Mouse (Mus musculus): ENCODE measurements at regions not wholly inside any gene's neighbourhood (a gene's known extent, or its start where the extent isn't known, plus 50 kb on each side); places are given as distances from the start of the nearest gene placed in this dataset.

DNA sequence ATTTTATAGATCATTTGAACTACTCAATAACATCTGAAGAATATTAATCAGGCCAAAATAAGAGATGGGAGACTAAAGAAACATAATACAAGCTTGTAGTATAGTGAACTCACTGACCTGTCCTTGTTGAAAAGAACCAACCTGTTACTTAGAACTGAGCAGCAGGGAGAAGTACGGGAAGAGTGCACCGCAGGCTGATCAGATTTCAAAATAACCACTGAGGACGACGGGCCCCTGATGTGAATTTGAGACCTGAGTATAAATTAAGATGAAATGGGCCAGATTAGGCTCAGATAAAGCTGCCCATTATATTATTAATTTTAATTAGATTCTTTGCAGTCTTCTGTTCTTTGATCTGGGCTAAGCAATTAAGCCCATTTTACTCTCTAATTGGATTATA, 391.2 kb upstream of the Tyrp1 start:
- DNase-seq: no peak

DNA sequence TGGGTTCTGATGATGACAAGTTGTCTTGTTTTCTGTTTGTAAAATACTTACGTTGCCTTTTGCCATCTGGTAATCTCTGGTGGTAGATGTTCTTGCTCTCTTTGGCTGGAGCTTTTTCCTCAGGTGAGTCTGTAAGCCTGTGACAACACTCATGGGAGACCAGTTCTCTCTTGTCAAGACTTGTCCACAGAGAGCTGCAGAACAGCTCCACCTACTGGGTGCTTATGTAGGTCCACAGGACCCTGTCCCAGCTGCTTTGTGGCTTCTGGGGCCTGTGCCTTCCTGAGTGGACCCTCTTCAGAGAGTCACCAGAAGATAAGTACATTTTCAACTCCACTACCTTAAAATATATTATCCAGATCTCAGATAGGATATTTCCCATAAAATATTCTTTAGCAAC, 370.3 kb upstream of the Tyrp1 start:
- DNase-seq: no peak

DNA sequence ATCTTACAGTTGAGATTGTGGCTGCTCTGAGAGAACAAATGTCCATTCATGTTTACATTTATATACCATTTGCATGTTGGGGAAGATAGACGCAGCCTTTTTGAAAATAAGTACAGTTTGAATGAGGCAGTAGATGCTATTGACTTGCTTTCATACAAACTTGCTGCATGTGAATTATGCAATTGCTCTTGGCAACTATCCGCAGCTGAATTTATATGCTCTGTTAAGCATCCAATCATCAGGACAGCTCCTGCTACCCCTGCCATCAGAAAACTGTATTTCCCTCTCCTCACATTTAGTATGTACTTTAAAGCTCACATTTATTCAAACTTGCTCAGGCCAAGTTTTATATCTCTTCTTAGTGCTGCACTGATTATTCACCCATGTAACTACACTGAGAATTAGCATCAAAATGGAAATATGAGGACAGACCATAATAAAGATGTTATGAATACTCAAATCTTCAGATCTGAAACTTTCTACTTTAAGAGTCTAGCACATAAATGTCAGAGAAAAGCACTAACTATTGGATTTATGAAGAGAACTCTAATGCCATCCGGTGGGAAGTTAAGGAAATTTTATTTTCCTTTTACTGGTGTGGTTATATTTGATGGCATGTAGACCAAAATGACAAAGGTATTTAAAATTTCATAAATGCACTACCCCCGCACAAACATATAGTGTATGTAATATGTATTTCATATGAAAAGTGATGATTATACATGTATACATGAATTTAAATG, 358.0 kb upstream of the Tyrp1 start:
- no peak for DNase-seq

DNA sequence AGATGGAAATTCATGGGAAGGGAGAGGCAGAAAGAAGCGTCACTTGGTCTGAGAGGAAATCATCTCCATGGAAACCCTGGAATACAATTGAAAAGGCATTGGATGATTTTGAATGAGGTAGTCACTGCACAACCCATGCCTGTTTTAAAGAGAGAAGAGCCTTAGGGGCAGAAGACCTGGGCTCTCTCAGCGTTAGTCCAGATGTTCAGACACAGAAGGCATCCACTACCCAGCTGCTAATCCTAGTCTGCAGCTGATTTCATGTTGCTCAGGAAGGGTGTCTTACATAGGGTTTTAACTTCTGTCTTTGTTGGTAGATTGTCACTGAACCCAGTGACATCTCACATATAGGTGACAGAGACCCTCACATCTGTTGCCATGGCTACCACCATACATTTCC, 318.8 kb upstream of the Tyrp1 start:
- DNase-seq: no peak

DNA sequence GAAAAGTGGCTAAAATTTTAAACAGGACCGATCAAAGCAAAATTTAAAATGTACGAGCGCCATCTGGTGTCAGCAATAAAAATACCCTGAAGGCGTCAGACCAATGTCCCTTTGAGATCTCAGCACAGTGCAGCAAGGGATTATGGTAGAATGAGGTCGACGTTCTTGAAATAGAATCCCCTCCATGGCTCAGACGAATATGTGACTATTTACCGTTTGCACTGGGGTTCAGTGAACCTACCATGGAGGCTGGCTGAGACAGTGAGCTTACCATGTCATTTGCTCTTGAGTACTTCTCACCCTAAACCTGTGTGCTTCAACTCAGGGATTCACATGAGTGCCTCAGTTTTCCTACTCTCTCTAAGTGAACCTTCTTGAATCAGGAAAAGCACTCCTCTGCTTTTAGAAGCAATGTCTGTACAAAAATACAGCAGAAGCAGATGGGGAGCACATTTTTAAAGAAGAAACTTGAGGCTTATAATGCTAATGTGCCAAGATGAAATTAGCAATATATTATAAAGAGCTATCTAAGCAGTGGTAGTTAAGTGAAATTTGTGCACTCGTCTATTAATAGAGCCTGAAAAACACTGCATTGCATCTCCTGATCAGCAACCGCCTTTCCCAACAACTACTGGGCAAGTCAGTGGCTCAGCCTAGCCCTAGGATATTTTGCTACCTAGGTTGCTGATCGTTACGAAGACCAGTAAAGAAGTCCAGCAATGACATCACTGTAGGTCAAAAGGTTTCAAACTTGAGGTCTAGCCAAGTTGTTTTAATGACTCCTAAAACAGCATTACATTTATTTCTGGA, 316.2 kb upstream of the Tyrp1 start:
- DNase-seq: peak; percentile 2

DNA sequence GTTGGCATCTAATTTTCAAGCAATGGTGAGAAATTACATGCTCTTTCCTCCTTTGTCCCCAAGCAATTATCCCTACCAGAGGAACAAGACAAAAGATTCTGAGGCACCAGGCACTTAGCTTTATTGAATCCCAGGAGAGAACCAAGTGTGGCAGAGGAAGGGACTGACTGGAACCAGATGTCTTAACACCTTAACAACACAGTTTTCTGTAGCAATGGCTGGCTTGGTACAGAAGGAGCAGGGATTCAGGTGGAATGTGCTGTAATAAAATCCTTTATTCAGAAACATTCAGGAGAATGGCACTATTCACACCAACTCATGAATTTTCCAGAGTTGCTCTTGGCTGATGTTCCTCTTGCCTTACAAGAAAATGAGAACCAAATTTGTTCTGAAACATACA, 315.3 kb upstream of the Tyrp1 start:
- no peak for DNase-seq

DNA sequence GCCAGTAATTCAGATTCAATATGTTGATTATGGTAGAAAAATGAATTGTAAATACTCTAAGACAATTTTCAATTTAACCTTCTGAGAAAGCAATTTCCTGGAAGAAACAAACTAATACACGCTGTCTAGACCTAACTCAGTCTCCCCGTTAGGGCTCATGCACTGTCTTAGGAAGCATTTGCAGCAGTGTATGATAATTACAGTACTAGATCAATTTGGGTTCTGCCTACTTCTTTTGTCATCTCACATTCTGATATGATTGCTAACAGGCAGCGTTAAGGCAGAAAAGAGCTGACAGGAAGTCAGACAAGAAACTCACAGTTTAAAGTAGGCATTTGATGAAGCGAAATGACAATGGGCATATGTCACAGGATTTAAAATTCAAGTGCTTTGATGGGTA, 294.1 kb upstream of the Tyrp1 start:
- no peak for DNase-seq

DNA sequence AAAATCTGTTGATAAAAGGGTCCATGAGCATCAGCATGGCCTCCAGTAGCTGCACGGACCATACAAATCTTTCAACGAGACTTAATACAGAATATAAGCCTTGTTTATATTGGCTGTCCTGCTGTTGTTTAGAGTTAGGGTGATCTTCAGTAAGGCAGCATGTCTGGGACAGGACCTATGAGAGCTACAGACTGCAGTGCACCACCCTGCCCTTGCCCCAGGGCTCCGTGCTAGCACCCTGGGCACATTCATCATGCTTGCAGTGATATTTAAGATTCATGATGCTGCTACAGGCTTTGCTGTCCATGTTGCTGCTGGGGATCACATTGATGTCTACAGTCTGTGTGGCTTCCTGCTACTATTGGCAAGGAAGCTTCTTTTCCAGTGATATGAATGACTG, 288.8 kb upstream of the Tyrp1 start:
- no peak for DNase-seq

DNA sequence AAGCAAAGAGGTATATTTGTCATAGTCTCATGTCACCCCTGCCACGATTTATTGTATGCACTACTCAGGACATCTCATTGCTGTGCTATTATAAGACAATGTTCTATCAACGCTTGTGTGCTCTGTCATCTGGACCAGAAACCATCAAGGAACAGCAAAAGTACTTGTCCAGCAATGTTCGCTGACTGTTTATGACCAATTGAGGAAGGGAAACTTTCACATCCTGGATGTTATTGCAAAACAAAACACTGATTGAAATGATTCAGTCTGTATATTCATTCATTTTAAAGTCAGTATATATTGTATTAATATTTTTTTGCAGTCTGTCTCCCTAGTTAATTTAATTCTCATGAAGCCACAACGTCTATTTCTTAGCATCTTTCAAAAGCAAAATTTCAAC, 244.5 kb upstream of the Tyrp1 start:
- DNase-seq: no peak

DNA sequence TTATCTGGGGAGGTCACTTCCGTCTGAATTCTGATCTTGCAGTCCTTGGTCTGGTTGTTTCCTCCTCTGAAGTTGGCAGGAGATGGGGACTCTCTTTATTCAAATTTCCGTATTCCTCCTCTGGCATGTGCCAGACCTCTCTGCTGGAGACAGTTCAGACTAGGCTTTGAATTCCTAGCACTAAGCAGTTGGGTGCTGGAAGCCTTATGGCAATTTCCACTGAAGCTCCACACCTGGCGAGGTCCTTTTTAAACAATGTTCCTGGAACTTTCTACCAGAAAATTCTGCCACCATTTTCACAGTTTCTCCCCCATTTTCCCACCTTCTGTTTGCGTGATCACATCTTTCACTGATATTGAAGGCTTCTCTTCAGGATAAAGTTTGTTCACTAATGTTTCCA, 205.7 kb upstream of the Tyrp1 start:
- no peak for DNase-seq

DNA sequence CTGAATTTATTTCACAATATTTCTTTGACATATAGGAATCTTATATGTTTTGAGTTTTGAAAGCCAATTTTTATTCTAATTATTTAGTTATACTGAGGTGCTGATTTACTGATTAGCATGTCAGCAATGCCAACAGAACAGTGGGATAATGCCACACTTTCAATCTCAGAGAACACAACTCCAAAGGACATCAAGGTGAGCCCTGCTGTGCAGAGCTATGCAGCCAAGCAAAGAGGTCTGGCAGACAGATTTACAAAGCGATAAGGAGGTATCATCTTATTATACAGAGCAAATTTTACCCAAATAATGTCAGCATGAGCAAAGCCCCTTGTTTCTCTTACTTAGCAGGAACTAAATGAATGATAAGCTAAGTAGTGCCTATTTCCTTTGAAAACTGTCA, 204.7 kb upstream of the Tyrp1 start:
- DNase-seq: no peak

DNA sequence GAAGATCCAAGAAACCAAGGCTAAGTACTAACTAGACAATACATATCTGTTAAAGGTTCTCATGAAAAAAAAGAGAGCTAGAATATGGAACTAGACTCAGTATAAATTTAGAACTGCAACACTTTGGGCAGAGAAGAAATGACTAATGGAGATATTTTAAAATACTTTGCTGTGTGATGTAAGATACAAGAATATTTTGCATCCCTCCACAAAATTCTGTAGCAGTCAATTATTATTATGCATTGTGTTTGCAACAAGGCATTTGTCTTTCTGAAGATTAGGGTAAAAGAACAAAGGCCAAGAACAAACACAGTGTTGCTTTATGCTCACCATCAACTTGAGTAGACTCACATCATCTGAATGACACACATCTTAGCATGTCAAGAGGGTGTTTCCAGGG, 203.7 kb upstream of the Tyrp1 start:
- no peak for DNase-seq

DNA sequence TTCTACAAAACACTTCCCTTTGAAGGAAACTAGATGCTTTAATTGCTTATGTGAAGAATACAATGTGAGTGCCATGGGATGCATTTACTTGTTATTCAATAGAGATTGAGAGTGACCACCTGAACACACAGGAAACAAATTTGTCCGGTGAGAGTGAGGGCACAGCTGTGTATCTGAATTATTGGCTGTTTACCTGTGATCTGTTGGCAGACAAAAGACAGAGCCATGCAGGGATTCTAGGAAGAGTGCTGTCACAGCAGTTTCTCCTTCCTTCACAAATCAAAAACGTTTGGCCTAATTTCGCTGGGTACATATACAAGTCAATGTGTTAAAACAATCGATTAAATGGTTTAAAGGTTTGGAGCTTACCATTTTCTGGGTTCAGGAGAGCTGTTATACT, 202.9 kb upstream of the Tyrp1 start:
- no peak for DNase-seq

DNA sequence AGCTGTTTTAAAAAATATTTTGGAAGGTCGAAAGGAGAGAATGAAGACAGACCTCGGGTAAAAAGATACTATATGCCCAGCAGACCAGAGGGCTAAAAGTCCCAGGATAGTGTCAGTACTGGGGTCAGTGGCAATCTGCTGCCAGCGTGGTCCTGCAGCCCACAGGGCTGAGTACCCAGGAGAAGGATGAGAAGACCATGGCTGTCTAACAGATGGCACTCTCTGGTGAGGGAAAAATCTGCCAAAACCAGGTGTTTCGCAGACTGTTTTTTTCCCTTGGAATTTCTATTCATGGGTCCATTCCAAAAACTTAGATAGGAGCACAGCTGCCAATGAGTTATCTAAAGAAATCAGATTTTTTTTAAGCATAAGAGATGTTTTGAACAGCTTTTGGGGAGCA, 202.5 kb upstream of the Tyrp1 start:
- no peak for DNase-seq

DNA sequence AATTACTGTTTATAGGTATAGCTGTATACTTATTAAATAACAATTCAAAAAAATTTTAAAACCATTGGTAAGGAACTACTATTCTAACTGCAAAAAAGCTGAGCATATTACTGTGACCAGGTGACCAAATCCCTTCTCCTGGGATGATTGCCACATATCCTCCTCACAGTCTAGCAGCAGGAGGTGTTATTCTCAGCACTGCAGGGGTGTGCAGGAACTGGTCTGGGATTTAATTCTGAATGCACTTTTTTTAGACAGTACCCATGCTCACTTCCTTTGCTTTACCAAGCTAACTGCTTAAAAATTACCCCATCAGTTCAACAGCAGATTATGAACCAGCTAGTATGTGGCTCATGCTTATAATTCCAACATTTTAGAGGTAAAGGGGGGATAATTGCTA, 195.5 kb upstream of the Tyrp1 start:
- DNase-seq: no peak
